Mouse (Mus musculus) ZHBTc4 (cell line): ENCODE data around the gene Glipr1.
"Not testable (repeated sequence)": the region's sequence is repeated elsewhere in the genome, so short reads cannot be mapped to it uniquely, and the experiment has no call there.

ENCODE experiments used
- DNase-seq: peaks from one replicate; pipeline ENCODE4 v3.0.0-alpha.2; 2011; ENCODE audit warnings: low read depth, low spot score

Gene Glipr1

DNA sequence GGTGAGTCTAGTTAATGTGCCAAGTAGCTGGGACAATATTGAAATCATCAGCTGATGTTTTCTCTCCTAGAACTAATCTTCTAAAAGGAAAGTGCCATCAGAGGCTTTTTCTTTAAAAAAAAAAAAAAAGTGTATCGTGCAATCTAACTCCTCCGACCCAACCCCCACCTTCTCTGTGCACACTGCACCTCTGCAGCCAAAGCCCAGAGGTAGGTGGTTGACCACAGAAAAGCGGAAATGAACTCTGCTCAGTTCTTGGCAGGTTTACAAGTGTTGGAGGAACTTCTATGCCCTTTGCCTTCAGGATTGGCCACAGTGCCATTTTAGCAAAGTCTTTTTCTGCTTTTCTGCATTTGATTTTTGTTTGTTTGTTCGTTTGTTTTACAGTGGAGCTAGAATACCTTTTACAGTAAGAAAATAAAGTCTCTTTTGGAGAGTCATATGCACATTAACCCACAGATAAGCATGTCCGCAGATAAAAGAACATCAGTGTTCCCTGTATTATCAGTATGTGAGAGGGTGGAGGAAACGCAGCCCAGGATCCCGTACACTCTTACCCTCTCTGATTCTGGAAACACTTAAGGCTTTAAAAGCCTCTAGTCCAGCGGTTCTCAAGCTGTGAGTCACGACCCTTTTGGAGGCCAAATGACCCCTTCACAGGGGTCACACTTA, at the start of gene Glipr1:
TSS of gene Glipr1 (minus strand) at position 88 of the 672 bp plus-strand sequence.
- DNase-seq = no peak

DNA sequence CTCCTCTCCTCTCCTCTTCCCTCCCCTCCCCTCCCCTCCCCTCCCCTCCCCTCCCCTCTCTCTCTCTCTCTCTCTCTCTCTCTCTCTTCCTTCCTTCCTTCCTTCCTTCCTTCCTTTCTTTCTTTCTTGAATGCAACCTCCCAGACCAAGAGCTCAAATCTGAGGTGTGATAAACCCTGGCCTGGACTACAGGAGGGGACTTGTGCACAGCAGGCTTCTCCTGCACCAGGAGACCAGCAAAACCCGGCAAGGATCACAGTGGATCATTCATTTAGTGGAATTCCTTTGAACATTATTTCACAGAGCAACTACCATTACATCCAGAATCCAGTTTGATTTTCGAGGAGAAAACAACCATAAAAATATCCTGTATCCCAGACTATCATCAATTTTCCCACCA, 49.5 kb upstream of the Glipr1 start:
- peak; percentile 14 for DNase-seq

DNA sequence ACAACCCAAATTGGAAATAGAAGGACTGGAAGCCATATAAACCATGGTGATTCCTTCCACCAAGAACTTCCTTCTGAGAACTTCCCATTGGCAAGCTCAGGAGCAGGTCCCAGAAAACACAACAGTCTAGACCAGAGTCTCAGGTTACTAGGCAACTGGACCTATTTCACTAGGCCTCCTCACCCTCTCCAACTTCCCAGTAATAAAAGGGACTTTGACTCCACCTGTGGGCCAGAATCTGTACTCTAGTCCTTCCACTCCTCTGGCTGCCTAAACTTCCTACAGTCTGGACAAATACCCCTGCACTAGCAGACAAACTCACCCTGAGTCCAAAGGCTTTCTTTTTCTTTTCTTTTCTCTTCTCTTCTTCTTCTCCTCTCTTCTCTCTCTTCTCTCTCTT, 48.8 kb upstream of the Glipr1 start:
- no peak for DNase-seq

DNA sequence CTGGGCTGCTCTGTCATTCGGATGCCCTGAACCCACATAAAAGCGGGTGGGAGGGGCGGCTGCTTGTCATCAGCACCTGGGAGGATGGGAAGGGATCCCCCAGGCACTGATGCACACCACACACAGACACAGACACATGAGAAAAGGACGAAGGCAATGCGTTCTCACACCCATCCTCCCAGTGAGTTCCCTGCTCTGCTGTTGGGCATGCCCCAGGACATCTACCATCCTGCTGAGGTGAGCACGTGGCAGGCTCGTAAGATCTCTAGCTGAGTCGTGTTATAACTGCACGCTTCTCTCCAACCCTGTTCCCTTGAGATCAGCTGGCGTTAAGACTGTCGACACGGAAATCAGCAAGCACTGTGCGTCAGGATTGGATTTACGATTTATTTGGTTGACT, 41.9 kb upstream of the Glipr1 start:
- DNase-seq = not testable (repeated sequence)

DNA sequence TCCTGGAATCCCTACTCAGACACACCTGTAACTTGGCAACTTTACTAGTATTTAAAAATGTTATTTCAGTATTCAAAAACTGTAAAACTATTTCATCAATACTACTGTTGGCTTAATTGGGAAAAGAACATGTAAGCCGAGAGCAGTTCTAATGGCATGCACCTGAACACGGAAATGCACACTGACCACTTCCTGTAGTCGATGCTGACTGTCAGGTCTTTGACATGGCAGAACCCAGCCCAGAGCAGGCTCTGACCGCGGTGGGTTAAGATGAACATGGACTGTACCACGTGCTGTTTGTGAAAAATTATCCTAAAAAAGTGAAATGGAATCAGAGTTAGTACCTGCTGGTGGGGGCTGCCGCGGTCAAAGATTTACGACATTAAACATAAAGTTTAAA, 41.1 kb upstream of the Glipr1 start:
- not testable (repeated sequence) for DNase-seq

DNA sequence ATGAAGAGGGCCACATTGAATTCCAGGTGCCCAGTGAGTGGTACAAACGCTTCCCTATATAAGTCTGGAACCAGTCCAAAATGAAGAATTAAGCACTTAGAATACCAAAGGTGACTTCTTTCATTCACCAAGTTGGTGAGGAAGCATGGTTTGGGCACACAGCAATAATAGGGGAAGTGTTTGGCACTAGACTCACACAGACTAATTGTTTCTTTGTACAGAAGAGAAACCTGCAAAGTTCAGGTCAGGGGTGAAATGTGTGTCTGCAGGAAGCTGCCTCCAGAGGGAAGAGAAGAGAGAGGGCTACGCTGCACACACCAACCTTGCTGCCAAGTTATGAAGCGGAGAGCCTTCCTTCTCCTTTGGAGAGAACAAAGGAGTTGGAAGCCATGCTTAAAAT, 26.3 kb upstream of the Glipr1 start:
- not testable (repeated sequence) for DNase-seq

DNA sequence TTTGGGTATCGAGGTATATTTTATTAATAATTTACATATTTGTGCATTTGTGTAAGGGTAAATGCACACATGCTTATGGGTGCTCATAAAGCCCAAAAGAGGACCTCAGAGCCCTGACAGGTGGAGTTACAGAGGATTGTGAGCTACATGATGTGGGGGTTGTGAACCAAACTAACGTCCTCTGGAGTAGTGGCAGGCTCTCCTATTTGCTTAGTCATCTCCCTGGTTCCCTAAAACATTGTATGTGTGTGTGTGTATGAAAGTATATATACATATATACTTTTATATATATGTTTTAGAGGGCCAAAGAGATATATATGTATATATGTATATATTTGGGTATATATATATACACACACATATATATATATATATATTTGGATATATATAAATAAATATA, 21.2 kb upstream of the Glipr1 start:
- DNase-seq = no peak

DNA sequence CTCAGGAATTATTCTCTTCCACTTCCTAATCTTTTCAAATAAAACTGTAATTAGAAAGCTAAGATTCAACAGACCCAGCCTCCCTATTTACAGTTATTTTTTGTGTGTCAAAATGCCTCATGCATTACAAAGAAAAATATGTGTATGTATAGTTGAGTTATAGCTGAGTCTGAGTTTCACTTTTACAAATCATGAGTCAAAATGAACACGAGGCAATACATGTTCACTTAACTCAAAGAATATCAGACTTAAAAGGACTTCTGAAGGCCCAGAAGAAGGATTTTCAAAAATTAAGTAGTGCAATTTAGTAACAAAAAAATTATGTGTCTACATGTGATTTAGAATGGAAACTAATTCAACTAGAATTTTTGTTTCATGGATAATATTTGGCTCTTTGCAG, 7.1 kb upstream of the Glipr1 start:
- DNase-seq = not testable (repeated sequence)

DNA sequence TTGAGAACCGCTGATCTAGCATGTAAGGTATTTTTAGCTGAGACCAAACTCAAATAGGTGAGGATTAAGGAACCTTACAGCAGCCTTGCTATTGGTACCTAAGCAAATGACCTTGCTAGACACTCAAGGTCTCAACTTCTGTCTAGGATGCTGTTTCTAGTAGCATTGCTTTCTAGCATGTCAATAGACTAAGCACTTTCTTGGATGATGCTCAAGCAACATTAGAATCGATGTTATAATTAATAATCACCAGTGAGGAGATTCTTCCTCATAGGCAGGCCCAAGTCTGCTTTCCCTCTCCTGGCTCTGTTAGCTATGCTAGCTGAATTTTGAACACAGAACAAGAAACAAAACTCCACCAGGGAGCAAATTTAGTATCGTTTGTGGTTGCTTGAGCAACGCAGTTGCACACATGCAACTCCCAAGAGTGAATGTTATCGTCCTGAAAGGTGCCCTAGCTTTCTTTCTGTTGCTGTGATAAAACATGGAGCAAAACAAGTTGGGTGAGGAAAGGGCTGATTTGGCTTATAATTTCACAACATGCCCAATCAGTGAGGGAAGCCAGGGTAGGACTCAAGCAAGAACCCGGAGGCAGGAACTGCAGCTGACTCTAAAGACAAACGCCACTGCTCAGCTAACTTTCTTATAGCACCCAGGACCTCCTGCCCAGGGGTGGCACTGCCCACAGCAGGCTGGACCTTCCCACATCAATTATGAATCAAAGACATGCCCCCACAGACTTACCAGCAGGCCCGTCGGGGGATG, 493 bp downstream of the Glipr1 start:
- DNase-seq = no peak

DNA sequence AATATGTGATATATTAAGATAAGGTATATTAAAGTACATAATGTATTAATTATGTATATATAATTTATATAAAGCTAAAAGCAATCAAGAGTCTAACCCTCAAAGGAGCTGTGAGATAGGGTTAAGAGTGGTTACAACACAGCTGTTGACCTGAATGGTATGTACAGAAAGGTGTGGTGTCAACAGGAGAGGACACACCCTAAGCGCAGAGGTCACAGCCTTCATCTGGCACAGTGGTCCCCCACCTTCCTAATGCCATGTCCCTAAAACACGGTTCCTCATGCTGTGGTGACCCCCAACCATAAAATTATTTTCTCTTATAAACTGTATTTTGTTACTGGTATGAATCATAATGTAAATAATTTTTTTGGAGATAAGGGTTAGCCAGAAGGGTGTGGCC, 1.1 kb downstream of the Glipr1 start:
- peak; percentile 10 for DNase-seq

DNA sequence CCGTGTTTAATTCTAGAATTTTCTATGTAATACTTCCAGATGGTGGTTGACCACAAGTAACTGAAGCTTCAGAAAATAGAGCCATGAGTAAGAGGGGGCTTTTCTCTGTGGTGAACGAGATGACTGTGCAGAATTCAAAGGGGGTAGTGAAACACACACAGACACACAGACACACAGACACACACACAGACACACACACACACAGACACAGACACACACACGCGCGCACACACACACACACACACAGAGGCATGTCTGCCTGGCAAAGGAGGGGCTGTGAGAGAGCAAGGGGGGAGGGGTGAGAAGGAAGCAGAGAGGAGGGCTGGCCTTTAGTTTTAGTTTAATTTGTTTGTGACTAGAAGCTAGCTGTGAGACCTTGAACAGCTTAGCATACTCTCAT, 1.9 kb downstream of the Glipr1 start:
- no peak for DNase-seq

DNA sequence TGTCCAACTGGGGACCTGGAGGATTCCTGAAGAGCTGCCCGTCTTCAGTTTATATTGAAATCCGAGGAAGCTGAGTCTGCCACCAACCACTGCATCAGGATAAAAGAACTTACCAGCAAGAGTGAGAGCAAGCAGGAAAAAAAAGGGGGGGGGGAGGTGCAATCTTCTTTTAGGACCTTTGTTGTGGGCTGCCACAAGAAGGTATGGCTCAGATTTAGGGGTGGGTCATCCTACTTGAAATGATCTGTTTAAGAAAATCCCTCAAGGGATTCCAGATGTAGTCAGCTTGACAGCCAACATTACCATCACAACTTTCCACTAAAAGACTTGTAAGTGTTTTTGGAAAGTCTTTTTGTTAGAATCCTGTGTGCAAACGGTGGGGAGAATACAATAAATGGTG, 2.7 kb downstream of the Glipr1 start:
- DNase-seq = no peak

DNA sequence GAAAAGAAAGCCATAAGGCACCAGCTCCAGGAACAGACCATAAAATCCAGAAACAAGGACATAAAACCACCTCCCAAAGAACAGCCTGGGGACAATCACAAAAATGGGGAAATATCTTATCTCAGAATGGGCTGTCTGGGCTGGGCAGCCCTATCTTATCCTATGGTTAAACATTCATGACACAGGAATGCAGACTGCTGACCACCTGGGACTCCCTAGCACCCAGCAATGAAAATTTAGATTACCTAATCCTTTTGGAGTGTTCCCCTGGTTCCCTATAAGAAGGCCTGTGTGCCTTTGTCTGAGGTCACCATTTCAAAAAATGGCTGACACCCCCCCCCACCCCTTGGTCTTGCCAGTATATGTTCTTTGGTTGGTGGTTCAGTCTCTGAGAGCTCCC, 4.8 kb downstream of the Glipr1 start:
- DNase-seq = no peak

DNA sequence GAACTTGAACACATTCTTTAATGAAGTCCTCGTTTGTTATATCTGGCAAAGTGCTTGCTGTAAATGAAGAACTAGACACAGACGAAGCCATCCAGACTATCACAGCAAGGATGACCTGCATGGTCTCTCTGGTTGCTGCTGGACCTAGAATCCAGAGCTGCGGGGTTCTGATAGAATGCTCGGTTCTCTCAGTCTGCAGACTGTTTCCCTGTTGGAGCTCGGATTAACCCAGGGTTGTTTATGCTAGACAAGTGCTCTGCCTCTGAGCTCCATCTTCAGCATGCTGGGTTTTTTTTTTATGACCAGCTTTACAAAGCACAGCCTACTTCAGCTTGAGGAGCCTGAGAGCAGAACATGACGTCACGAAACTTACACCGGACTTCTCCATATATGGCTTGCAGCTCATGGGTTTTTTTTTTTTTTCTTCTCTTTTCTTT, 5.5 kb downstream of the Glipr1 start:
- no peak for DNase-seq

DNA sequence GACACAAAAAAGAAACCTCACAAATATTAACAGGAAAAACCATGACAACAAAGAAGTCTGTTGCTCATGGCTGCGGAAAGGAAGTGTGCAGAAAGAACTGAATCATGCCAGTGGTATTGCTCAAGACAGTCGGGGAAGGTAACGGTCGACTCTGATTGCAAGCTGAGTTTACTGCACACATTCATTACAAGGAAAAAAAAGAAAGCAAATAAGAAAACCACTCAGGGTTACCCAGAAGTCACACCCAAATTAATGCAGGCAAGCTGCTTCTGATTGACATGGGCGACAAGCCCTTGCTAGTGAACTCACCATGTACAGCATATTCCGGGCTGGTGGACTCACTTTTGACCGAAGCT, 5.9 kb downstream of the Glipr1 start:
- no peak for DNase-seq

DNA sequence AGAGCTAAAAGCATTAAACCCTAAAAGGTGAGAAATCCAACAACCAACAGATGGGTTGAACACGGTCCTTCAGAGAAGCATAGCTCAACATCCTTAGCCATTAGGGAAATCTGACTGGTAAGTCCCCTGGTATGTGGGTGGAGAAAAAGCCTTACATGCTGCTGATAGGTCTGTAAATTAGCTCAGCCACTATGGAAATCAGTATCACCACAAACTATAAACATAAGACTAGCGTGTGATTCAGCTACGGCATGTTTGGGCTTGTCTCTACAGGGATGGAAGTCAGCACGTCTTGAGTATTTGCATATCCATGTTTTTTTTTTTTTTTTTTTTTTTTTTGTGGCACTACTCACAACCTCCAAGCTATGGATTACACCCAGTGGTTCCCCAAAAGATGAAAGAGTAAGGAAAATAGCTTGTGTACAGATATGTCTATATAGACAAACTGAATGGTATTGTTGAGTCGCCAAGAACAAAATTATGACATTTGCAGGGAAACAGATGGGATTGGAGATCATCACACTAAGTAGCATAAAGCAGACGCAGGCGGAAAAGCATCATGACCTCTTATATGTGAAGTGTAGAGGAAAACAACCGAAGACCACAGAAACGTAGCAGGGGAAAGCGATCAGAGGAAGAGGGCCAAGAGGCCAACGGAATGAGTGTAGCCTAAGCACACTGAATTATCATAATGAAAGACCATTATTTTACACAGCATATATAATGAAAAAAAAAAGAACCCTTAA, 6.5 kb downstream of the Glipr1 start:
- DNase-seq = no peak

DNA sequence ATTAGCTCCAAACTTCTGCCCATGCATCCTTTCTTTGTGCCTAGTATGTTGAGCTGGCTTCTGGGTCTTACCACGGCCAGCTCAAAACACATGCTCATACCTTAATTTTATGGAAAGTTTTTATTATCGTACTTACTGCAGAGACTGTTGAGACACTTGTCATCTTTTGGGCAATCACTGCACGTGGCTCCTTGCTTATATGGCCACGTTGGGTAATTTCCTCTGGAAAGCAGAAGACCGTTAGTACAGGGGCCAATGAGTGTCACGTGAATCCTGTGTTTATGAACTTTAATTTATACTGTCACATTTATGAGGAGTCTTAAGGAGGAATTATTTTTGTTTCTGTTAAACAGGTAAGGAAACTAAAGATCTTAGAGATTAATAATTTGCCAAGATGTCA, 16.0 kb downstream of the Glipr1 start:
- DNase-seq = no peak

DNA sequence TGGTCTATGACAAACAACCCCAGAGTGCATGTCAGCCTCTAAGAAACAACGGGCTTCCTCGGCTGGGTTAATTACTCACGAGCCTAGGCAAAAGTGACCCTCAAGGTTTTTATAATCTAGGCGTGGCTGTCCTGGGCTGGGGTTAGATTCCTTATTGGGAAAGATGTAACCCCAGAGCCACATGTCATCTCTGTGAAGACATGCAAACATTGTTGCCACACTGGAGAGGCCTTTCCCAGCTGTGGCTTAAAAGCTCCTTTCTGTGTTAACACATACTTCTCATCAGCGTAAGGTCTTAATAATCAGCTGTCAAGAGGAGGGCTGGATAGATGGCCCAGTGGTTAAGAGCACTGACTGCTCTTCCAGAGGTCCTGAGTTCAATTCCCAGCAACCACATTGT, 19.4 kb downstream of the Glipr1 start:
- no peak for DNase-seq

DNA sequence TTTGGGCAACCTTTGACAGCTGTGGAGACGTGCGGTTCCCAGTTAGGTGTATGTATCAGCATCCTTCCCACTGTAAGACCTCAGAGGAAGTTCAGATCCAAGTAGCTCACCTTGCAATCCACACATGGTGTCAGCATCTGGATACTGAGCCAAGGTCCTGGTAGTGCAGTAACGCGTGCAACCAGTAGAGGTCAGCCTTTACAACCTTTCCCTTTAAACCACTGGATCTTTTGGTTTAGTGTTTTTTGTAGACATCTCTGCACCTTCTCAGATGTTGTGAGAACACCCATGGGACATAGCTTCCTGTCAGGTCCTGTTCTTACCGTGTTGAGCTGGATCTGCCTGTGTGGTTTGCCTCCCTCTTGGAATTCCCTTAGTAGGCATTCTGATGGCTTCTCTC, 24.8 kb downstream of the Glipr1 start:
- peak; percentile 83 for DNase-seq

DNA sequence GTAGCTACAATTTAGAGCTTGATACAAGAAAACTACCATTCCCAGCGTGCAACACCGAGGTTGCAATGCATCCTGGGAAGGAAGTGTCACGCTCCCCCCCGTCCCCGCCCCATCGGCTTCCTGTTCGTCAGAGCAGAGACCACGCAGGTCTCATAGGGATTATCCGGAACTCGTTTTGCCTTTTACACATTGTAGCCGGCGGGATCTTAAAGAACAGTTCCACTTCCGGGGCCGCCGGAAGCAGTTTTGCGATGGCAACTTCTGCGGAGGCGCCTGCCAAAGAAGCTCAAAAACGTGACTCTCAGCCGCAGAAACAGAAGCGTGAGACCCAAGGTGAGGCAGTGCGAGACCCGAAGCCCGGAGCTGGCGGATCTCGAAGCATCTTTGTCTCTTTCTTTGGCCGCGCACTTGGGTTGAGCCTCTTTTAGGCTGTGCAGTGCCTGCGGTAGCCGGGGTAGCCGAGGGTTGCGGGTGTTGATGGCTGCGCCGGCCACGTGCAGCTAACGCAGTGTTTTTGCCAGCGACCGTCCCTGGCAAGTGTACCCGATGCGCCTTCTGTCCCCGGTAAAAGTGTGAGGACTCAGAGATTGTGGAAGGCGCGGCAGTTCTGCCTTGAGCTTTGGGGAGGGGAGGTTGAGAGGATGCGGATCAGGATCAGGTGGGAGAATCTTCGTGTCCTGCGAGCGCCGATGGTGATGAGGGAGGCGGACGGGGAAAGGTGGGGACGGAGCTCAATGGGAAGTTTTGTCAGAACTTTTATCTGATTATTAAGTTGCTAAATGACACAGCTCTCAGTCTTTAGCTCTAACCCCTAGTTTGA, 29.7 kb downstream of the Glipr1 start, which contains the start of gene Krr1:
TSS of gene Krr1 (plus strand) at position 123 of the 820 bp plus-strand sequence.
- DNase-seq = peak; percentile 98

DNA sequence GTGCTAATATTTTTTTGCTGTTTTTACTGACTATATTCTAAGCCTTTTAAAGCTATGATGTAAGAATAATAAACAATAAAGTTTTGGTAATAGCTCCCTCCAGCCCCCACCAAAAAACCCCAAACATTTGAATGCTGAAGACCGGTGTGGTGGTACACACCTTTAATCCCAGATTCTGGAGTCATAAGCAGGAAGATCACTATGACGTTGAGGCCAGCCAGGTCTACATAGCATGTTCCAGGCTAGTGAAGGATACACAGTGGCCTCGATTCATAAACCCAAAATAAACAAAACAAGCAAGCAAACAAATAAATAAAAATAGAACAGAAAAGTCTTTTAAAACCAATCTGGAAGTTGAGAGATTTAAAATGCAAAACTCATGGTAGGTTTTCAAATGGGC, 30.5 kb downstream of the Glipr1 start:
- no peak for DNase-seq

DNA sequence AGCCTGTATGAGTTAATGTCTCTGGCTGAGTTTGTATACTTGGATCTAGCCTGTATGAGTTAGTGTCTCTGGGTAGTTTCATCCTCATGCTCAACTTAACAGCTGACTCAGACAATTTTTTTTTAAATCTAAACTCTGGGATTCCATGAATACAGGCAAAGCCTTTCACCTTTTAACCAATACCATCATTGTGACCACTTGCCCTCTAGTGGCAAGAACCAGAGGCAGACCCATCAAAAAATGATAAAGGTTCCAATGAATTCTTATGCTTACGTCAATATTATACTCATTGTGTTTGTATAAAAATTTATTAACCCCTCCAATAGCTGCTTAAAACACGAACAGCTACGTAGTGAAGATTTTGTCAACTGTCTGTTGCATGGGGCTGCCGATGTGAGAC, 36.0 kb downstream of the Glipr1 start:
- DNase-seq = no peak
